Mouse (Mus musculus): ENCODE measurements at regions not wholly inside any gene's neighbourhood (a gene's known extent, or its start where the extent isn't known, plus 50 kb on each side); places are given as distances from the start of the nearest gene placed in this dataset.

DNA sequence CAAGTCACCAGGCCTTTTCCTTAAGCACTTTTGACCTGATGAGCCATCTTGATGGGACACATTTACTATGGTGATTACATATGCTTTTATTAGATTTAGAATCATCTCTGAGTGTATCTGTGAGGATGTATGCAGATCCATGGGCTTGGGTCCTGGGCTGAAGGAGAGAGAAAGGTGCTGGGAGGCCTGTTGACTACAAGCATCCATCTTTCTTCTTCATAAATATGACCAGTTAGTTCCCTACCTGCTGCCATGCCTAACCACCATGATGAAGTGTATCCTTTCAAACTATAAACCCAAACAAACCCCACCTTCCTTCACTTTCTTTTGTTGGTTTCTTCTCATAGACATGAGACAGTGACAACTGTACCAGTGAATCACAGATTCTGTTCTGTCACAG lies 492.2 kb upstream of the Klf4 start:
- TF ChIP-seq CTCF (IDR thresholded peaks at IDR 0.05), result no peak
- no peak for DNase-seq
- Histone ChIP-seq H3K4me3 (no peak overlapping the region), H3K27ac (no peak overlapping the region)
- intact Hi-C loops (cut with DNase I), result no loop called here

GRCm38 (mm10) chr4:56018212-56018611 lies 485.9 kb upstream of the Klf4 start:
- intact Hi-C loops (cut with DNase I), result no loop called here
- no peak for DNase-seq
- no peak for TF ChIP-seq CTCF (IDR thresholded peaks at IDR 0.05)
- no peak overlapping the region for H3K27ac ChIP-seq
- no peak overlapping the region for H3K4me3 ChIP-seq

DNA sequence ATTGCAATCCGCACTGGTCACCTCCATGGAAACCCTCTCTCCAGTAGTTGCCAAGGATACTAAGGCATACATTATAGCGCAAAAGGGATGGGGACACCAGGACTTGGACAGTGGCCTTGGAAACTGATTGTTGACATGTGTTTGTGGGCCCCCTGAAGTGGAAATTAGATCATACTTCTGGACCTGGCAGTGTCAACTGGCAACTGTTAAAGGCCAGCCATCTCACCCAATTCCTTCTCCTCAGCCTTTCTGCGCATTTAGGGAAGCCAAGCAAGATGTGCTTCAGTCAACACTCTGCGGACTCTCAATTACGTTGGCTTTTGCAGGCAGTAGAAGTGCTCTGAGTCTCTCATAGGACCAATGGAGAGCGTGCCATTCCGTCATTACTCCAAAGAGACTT lies 483.2 kb upstream of the Klf4 start:
- no peak for TF ChIP-seq CTCF (IDR thresholded peaks at IDR 0.05)
- Histone ChIP-seq H3K4me3 (no peak overlapping the region), H3K27ac (no peak overlapping the region)
- intact Hi-C loops (cut with DNase I), result no loop called here
- no peak for DNase-seq

DNA sequence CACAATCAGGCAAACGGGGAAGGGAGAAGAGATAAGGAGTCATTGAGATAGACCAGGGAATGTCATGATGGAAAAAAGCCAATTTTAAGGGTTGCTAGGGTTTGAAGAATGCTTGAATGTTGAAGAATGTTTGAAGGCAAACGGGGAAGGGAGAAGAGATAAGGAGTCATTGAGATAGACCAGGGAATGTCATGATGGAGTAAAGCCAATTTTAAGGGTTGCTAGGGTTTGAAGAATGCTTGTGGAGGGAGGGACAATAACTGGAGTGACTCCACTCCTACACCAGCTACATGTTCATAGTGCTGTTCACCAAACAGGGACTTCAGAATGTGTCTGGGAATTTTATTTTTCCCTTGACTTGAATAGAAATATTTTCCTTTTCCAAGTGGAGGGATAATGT lies 476.0 kb upstream of the Klf4 start:
- intact Hi-C loops (cut with DNase I), result no loop called here
- no peak for TF ChIP-seq CTCF (IDR thresholded peaks at IDR 0.05)
- H3K27ac ChIP-seq, result no peak overlapping the region
- DNase-seq, result no peak
- no peak overlapping the region for H3K4me3 ChIP-seq

DNA sequence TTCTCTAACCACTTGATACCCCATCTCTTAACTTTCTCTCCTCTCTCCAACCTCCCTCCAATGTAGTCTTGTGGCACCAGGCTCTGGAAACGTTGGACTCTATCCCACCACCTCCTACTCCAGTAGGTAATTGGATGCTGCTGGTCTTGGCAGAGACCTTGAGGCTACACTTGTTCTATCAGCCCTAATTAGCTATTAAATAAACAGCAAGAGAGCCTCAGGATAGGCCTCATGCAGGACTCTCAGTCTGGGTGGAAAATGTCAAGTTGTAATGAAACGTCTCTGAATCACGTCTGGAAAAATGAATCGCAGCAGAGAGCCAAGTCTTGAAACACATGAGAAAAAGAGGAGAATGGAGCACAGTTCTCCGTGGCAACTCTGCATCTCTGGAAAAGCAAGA lies 472.0 kb upstream of the Klf4 start:
- DNase-seq, result no peak
- no peak for TF ChIP-seq CTCF (IDR thresholded peaks at IDR 0.05)
- Histone ChIP-seq H3K4me3 (no peak overlapping the region), H3K27ac (no peak overlapping the region)
- intact Hi-C loops (cut with DNase I), result no loop called here

DNA sequence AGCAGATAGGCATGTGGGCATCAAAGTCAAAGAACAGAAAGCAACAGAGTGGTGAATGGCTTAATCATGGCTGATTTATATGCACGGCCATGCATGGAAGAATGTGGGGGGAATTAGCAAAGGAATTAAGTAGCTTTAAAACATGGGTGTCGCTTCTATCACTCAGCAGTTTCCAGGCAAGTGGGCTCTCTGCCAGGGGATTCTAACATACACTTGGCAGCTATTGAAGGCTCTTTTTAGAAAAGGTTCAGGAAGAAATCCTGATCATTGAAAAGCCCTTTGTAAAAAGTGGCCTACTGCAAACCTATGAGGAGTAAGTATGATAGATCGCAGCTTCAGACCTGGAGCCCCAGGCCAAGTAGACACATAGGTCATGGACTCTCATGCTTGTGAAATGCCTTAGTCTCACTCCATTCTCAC lies 469.1 kb upstream of the Klf4 start:
- no peak for TF ChIP-seq CTCF (IDR thresholded peaks at IDR 0.05)
- intact Hi-C loops (cut with DNase I), result no loop called here
- no peak for DNase-seq
- no peak overlapping the region for H3K4me3 ChIP-seq
- H3K27ac ChIP-seq, result no peak overlapping the region

DNA sequence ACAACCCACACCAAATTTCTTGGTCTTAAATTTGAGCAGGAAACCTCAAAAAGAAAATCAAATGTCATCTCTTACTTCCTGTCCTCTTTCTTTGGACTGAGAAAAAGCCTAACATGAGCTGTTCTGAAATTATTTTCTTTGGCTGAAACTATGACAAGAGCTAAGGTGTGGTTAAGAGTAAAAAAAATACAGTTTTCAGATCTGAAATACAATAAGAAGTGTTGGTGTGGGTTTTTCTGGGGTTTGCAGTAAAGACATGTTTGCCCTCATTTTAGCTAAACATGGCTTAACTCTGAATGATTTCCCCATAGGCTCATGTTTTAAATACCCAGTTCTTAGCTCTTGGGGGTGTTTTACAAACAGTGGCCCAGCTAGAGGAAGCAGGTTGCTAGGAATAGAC lies 451.8 kb upstream of the Klf4 start:
- Histone ChIP-seq H3K4me3 (no peak overlapping the region), H3K27ac (no peak overlapping the region)
- intact Hi-C loops (cut with DNase I), result no loop called here
- no peak for TF ChIP-seq CTCF (IDR thresholded peaks at IDR 0.05)
- no peak for DNase-seq

DNA sequence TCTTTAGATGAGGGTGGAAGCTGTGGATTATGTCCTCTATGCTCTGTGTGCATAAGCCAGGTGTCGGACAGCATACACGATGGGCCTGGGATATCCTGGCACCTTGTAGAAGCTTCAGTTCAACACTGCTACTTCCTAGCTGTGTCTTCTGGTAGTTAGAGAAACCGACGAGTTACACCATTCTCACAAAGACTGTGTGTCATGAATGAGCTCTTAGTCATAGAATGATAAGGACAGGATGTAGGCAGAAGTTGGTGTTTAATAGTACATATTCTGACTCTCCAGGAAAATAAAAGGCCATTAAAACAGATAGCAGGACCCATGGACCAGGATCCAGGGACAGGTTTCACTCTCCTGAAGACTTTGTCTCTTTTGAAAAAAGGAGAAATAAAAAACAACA lies 446.3 kb upstream of the Klf4 start:
- DNase-seq, result no peak
- intact Hi-C loops (cut with DNase I), result no loop called here
- Histone ChIP-seq H3K27ac (no peak overlapping the region), H3K4me3 (no peak overlapping the region)
- TF ChIP-seq CTCF (IDR thresholded peaks at IDR 0.05), result no peak

DNA sequence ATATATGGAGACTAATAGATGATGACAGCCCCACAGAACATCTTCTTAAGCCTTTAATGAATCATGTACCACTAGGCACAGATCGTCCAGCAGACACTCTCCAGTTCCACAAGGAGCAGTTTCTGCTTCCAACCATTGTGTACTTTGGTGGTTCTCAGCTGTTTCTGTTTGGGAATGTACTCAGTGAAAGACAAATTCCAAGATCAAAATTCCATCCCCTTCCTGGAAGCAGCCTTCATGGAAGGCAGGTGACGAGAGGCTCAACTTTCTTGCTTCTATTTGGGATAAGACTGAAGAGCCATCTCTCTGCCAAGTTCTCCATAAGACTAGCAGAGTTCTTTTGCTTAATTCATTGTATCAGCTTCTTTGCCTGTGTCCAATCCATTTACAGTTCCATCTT lies 444.0 kb upstream of the Klf4 start:
- Histone ChIP-seq H3K4me3 (no peak overlapping the region), H3K27ac (no peak overlapping the region)
- TF ChIP-seq CTCF (IDR thresholded peaks at IDR 0.05), result no peak
- intact Hi-C loops (cut with DNase I), result no loop called here
- DNase-seq, result no peak

GRCm38 (mm10) chr4:55973706-55974105 lies 441.4 kb upstream of the Klf4 start:
- intact Hi-C loops (cut with DNase I), result no loop called here
- no peak for DNase-seq
- Histone ChIP-seq H3K4me3 (no peak overlapping the region), H3K27ac (no peak overlapping the region)
- TF ChIP-seq CTCF (IDR thresholded peaks at IDR 0.05), result no peak

DNA sequence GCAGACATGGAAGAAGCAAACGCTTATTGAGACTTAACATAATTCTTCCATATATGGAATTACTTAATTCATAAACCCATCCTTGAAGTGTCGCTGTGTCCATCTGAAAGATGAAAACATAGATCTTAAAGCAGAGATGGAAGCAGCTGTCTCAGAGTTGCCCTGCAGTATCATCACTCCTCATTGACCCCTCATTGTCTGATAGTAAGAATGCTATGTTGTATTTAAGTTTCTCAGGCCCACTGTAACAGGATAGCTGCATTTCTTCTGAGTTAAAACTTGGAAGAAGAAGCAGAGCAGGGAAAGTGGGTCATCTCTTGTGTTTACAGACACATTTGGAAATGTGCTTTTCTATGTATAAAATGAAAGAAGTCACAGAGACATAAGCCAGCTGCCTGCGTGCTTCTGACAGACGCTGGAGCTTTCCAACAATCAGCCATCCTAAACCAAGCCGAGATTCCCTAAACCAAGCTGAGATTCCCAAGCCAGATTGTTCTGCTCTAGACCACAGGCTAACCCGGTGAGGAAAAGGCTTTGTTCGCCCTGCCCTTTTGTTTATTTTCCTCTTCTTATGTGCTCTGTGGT lies 440.1 kb upstream of the Klf4 start:
- intact Hi-C loops (cut with DNase I), result no loop called here
- H3K4me3 ChIP-seq, result no peak overlapping the region
- TF ChIP-seq CTCF (IDR thresholded peaks at IDR 0.05), result no peak
- DNase-seq, result no peak
- H3K27ac ChIP-seq, result no peak overlapping the region

DNA sequence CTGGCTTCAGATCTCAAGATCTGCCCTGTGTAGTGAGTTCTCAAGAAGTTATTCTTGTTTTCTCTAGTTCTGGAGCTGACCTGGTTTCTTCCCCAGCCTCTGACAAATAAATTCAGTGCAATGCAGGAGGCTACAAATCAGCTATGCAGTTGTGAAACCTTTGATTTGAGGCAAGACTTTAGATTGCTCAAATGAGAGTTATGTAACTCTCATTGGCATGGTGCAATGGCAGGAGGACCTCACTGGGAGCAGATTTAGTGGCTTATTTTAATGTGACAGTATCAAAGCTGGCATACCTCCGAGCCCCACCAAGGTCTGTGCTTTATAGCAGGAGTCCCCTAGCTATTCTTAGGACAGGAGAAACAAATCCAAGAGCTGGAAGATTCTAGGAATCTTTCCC lies 427.8 kb upstream of the Klf4 start:
- DNase-seq, result no peak
- H3K4me3 ChIP-seq, result no peak overlapping the region
- intact Hi-C loops (cut with DNase I), result no loop called here
- TF ChIP-seq CTCF (IDR thresholded peaks at IDR 0.05), result no peak
- H3K27ac ChIP-seq, result no peak overlapping the region

- no peak for DNase-seq
- H3K27ac ChIP-seq, result no peak overlapping the region
- intact Hi-C loops (cut with DNase I), result no loop called here
- TF ChIP-seq CTCF (IDR thresholded peaks at IDR 0.05), result no peak
- H3K4me3 ChIP-seq, result no peak overlapping the region
These were observed 421.4 kb upstream of the Klf4 start for GRCm38 (mm10) chr4:55953701-55954100.

GRCm38 (mm10) chr4:55952220-55952619 lies 420.0 kb upstream of the Klf4 start:
- intact Hi-C loops (cut with DNase I), result no loop called here
- H3K27ac ChIP-seq, result no peak overlapping the region
- no peak overlapping the region for H3K4me3 ChIP-seq
- DNase-seq, result no peak
- TF ChIP-seq CTCF (IDR thresholded peaks at IDR 0.05), result no peak

GRCm38 (mm10) chr4:55941423-55941822 lies 409.2 kb upstream of the Klf4 start:
- DNase-seq, result no peak
- intact Hi-C loops (cut with DNase I), result no loop called here
- no peak for TF ChIP-seq CTCF (IDR thresholded peaks at IDR 0.05)
- Histone ChIP-seq H3K4me3 (no peak overlapping the region), H3K27ac (no peak overlapping the region)
